Mouse (Mus musculus): ENCODE results near the gene Sh3d19. TPM values are rescaled to one million over a fixed set of nuclear protein-coding genes. Genes with fewer than 3 reads are reported as not detected.
A peak's percentile ranks its signal among the peaks of the same experiment; 100 is the strongest.

Sh3d19 gene
- polyA plus RNA-seq, 1 experiment from 2014 or later, result 23.0 TPM

DNA sequence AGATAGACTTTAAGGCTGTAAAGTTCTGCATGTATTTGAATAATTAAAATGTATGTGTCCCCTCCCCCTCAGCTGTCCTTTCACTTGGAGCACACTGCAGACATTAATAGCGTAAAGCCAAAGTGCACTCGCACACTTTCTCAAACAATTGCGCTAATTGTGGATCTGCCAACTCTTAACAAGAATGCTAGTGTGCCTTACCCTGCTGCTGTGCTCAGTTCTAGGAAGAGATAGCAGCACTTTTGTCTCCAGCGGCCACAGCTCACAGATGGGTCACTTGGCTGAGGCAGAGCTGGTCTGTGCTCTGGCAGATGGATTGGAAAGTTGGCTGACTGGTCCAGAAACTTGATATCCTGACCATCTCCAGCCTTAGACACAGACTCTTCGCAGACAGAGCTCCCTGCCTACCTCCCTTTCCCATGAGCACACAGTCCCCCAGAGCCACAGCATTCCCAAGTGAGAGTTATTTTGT, 42.7 kb upstream of the Sh3d19 start:
- H3K27ac ChIP-seq (replicated peaks), result no peak overlapping the region
- no peak overlapping the region for H3K4me2 ChIP-seq (replicated peaks; ENCODE audit: low read depth)
- 72% methylated on average over 5 of the region's 5 CpGs for WGBS
- H3K36me3 ChIP-seq (ENCODE audit: control insufficient read depth, insufficient read depth, low read length), result no peaks in the 10 kb centered on the region
- no peaks in the 10 kb centered on the region for H3K4me1 ChIP-seq (replicated peaks; ENCODE audit: control insufficient read depth, insufficient read depth)
- H3K9ac ChIP-seq (ENCODE audit: low read length), result no peak overlapping the region
- no peak for DNase-seq (ENCODE audit: low spot score)
- H3K9me3 ChIP-seq (ENCODE audit: control insufficient read depth, low read length), result no peaks in the 10 kb centered on the region
- H3K27me3 ChIP-seq (ENCODE audit: control insufficient read depth, insufficient read depth, low read length), result no peaks in the 10 kb centered on the region
- no peak overlapping the region for H3K4me3 ChIP-seq (ENCODE audit: low read depth, low read length)
- no peak for TF ChIP-seq CTCF (IDR thresholded peaks at IDR 0.05; ENCODE audit: low read depth)
- no peak for TF ChIP-seq EP300 (optimal IDR thresholded peaks at IDR 0.05)
- ATAC-seq (ENCODE audit: low FRiP score, low TSS enrichment), result no peak

GRCm38 (mm10) chr3:85929711-85930110, 41.2 kb upstream of the Sh3d19 start:
- TF ChIP-seq EP300 (optimal IDR thresholded peaks at IDR 0.05), result no peak
- no peak for TF ChIP-seq CTCF (IDR thresholded peaks at IDR 0.05; ENCODE audit: low read depth)
- Histone ChIP-seq H3K9ac (ENCODE audit: low read length) (no peak overlapping the region), H3K9me3 (ENCODE audit: control insufficient read depth, low read length) (no peaks in the 10 kb centered on the region), H3K4me2 (replicated peaks; ENCODE audit: low read depth) (no peak overlapping the region), H3K36me3 (ENCODE audit: control insufficient read depth, insufficient read depth, low read length) (no peaks in the 10 kb centered on the region), H3K27ac (replicated peaks) (no peak overlapping the region), H3K4me1 (replicated peaks; ENCODE audit: control insufficient read depth, insufficient read depth) (no peaks in the 10 kb centered on the region), H3K4me3 (ENCODE audit: low read depth, low read length) (no peak overlapping the region), H3K27me3 (ENCODE audit: control insufficient read depth, insufficient read depth, low read length) (no peaks in the 10 kb centered on the region)
- 75% methylated on average over 5 of the region's 5 CpGs for WGBS
- ATAC-seq (ENCODE audit: low FRiP score, low TSS enrichment) (no peak), DNase-seq (ENCODE audit: low spot score) (no peak)

GRCm38 (mm10) chr3:85930671-85931255, 40.1 kb upstream of the Sh3d19 start:
- TF ChIP-seq EP300 (optimal IDR thresholded peaks at IDR 0.05), result no peak
- TF ChIP-seq CTCF (IDR thresholded peaks at IDR 0.05; ENCODE audit: low read depth), result no peak
- DNase-seq (ENCODE audit: low spot score), result no peak
- WGBS, result 84% methylated on average over 11 of the region's 11 CpGs

DNA sequence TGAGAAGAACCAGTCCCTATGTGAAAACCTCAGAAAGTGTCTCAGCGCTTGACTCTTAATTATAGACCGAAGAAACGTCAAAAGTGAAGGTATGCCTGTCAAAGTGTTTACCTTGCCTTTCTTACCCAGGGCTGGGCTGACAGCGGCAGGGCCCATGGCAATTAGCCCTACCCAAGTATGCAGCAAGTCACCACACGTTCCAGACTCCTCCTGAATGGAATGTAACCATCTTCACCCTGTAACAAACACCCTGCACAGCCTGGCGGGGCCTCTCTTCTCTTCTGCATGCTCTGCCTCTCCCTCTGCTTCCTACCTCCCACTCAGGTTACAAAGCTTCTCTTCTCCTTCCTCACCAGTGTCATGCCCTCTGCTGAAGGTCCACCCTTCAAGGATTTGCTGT, 39.0 kb upstream of the Sh3d19 start:
- Histone ChIP-seq H3K4me1 (replicated peaks; ENCODE audit: control insufficient read depth, insufficient read depth) (no peaks in the 10 kb centered on the region), H3K9me3 (ENCODE audit: control insufficient read depth, low read length) (no peaks in the 10 kb centered on the region), H3K27ac (replicated peaks) (peak overlapping the region; percentile 49; the same call in 1 of the 2 replicates), H3K4me3 (ENCODE audit: low read depth, low read length) (no peak overlapping the region), H3K4me2 (replicated peaks; ENCODE audit: low read depth) (no peak overlapping the region), H3K9ac (ENCODE audit: low read length) (no peak overlapping the region), H3K36me3 (ENCODE audit: control insufficient read depth, insufficient read depth, low read length) (no peaks in the 10 kb centered on the region), H3K27me3 (ENCODE audit: control insufficient read depth, insufficient read depth, low read length) (no peaks in the 10 kb centered on the region)
- 0 out of 2 replicates have a peak, but pooled peaks have one; percentile 51 for ATAC-seq (ENCODE audit: low FRiP score, low TSS enrichment)
- no peak for TF ChIP-seq EP300 (optimal IDR thresholded peaks at IDR 0.05)
- TF ChIP-seq CTCF (IDR thresholded peaks at IDR 0.05; ENCODE audit: low read depth), result no peak
- no peak for DNase-seq (ENCODE audit: low spot score)
- WGBS, result 52% methylated on average over 6 of the region's 6 CpGs

More at GRCm38 (mm10) chr3:85930671-85931255, 40.1 kb upstream of the Sh3d19 start:
- ATAC-seq (ENCODE audit: low FRiP score, low TSS enrichment), result no peak
- no peaks in the 10 kb centered on the region for H3K27me3 ChIP-seq (ENCODE audit: control insufficient read depth, insufficient read depth, low read length)
- H3K27ac ChIP-seq (replicated peaks), result no peak overlapping the region
- H3K36me3 ChIP-seq (ENCODE audit: control insufficient read depth, insufficient read depth, low read length), result no peaks in the 10 kb centered on the region
- H3K9ac ChIP-seq (ENCODE audit: low read length), result no peak overlapping the region
- H3K4me3 ChIP-seq (ENCODE audit: low read depth, low read length), result no peak overlapping the region
- no peak overlapping the region for H3K4me2 ChIP-seq (replicated peaks; ENCODE audit: low read depth)
- no peaks in the 10 kb centered on the region for H3K9me3 ChIP-seq (ENCODE audit: control insufficient read depth, low read length)
- no peaks in the 10 kb centered on the region for H3K4me1 ChIP-seq (replicated peaks; ENCODE audit: control insufficient read depth, insufficient read depth)

GRCm38 (mm10) chr3:85933586-85933985, 37.3 kb upstream of the Sh3d19 start:
- no peak for TF ChIP-seq CTCF (IDR thresholded peaks at IDR 0.05; ENCODE audit: low read depth)
- TF ChIP-seq EP300 (optimal IDR thresholded peaks at IDR 0.05), result no peak
- H3K4me1 ChIP-seq (replicated peaks; ENCODE audit: control insufficient read depth, insufficient read depth), result no peaks in the 10 kb centered on the region
- H3K9me3 ChIP-seq (ENCODE audit: control insufficient read depth, low read length), result no peaks in the 10 kb centered on the region
- ATAC-seq (ENCODE audit: low FRiP score, low TSS enrichment), result no peak
- no peak overlapping the region for H3K27ac ChIP-seq (replicated peaks)
- H3K4me3 ChIP-seq (ENCODE audit: low read depth, low read length), result no peak overlapping the region
- H3K9ac ChIP-seq (ENCODE audit: low read length), result no peak overlapping the region
- H3K36me3 ChIP-seq (ENCODE audit: control insufficient read depth, insufficient read depth, low read length), result no peaks in the 10 kb centered on the region
- DNase-seq (ENCODE audit: low spot score), result no peak
- WGBS, result 86% methylated on average over 5 of the region's 5 CpGs
- no peaks in the 10 kb centered on the region for H3K27me3 ChIP-seq (ENCODE audit: control insufficient read depth, insufficient read depth, low read length)
- no peak overlapping the region for H3K4me2 ChIP-seq (replicated peaks; ENCODE audit: low read depth)

DNA sequence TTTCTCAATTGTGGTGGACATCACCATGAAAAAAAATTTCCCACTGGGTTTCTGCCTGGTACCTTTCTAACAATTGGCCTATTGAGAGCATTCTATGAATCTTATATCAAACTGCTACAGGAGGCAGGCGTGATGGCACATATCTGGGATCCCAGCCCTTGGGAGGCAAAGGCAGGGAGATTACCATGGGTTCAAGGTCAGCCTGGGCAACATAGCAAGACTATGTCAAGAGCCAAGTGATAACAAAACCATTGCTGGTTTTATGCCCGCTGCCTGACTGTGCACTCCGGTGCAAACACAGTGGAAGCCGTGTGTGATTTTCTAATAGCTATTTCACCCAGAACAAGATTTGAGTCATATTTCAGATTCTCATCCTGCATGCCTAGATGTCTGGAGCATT, 20.0 kb upstream of the Sh3d19 start:
- 85% methylated on average over 4 of the region's 4 CpGs for WGBS
- Histone ChIP-seq H3K27ac (replicated peaks) (no peak overlapping the region), H3K36me3 (ENCODE audit: control insufficient read depth, insufficient read depth, low read length) (no peaks in the 10 kb centered on the region), H3K9me3 (ENCODE audit: control insufficient read depth, low read length) (no peaks in the 10 kb centered on the region), H3K4me1 (replicated peaks; ENCODE audit: control insufficient read depth, insufficient read depth) (no peaks in the 10 kb centered on the region), H3K27me3 (ENCODE audit: control insufficient read depth, insufficient read depth, low read length) (no peaks in the 10 kb centered on the region), H3K4me3 (ENCODE audit: low read depth, low read length) (no peak overlapping the region), H3K4me2 (replicated peaks; ENCODE audit: low read depth) (no peak overlapping the region), H3K9ac (ENCODE audit: low read length) (no peak overlapping the region)
- TF ChIP-seq CTCF (IDR thresholded peaks at IDR 0.05; ENCODE audit: low read depth) (no peak), EP300 (optimal IDR thresholded peaks at IDR 0.05) (no peak)
- ATAC-seq (ENCODE audit: low FRiP score, low TSS enrichment) (no peak), DNase-seq (ENCODE audit: low spot score) (no peak)
